Mouse (Mus musculus) cerebellum, adult 2 months (tissue): ENCODE data around the gene Hist1h4h.

Source experiments
- CTCF ChIP-seq: fragments of 200-500 bp; IDR thresholded peaks from 2 replicates; pipeline ENCODE4 v1.5.1; 2011; ENCODE audit warnings: low read depth, mild to moderate bottlenecking, control low read depth, low read length, moderate library complexity, borderline replicate concordance; ENCODE audit not compliant: insufficient read depth
- POLR2A ChIP-seq: fragments of 200-500 bp; IDR thresholded peaks from 2 replicates; pipeline ENCODE4 v1.6.1; 2011; ENCODE audit warnings: low read length, control low read depth, borderline replicate concordance; ENCODE audit not compliant: insufficient read depth

DNA sequence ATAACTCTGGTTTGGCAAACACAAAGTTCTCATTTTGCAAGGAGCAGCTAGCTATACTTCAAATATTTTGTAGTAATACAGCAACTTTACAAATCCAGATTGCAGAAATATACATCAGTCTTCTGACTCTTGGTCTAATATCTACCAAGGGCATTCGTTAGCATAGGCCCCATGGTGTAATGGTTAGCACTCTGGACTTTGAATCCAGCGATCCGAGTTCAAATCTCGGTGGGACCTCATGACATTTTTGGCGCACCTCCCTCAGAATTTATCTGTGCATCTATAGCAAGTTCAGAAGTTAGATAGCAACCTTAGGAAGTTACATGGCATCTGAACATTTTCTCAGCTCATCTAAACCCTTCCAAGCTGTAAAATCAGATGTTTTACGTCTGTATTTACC is 12.0 kb upstream of the Hist1h4h start:
- TF ChIP-seq POLR2A, result no peak
- no peak for TF ChIP-seq CTCF
